Mouse (Mus musculus): Measurements from ENCODE around the gene Lrrc4.

- TF ChIP-seq CTCF (IDR thresholded peaks at IDR 0.05; ENCODE audit: insufficient read depth, low read length) (no peak), POLR2A (IDR thresholded peaks at IDR 0.05; ENCODE audit: borderline replicate concordance, extremely low read depth, low read depth, low read length) (no peak)
Measured at GRCm38 (mm10) chr6:28799818-28800217, 31.7 kb downstream of the Lrrc4 start.
